Mouse (Mus musculus) left cerebral cortex, postnatal 10 days (tissue): ENCODE measurements around the gene Irs4. TPM values are rescaled to one million over a fixed set of nuclear protein-coding genes. Genes with fewer than 3 reads are reported as not detected.

Experiments
- DNase-seq, 2 experiments: peaks; one replicate each; pipeline ENCODE4 v3.0.0; 2021 to 2022; ENCODE audit warnings: low spot score in 2 of 2, mixed read lengths in 1 of 2; ENCODE audit errors: extremely low spot score in 1 of 2
- intact Hi-C: fragments of 180-260 bp; cut with DNase I; formaldehyde crosslinking; loops from one replicate; pipeline ENCODE4 v1.15.1; 2025
- total RNA-seq, 2 experiments: library from RNA; stranded (reverse); gene quantifications; 2 replicates each; pipeline ENCODE4 v1.2.3; 2021

The Irs4 gene
- total RNA-seq, result 1 to 10 TPM; 1.1 to 1.3 TPM

GRCm38 (mm10) chrX:141724937-141725918, at the start of gene Irs4:
Gene Irs4, minus strand, starts transcription at chrX:141725263.
- intact Hi-C loops, result no loop called here
- DNase-seq, result peak in 1 of 2 experiments; percentile 13

GRCm38 (mm10) chrX:141750360-141750759, 25.3 kb upstream of the Irs4 start:
- intact Hi-C loops, result no loop called here

GRCm38 (mm10) chrX:141729570-141729969, 4.5 kb upstream of the Irs4 start:
- DNase-seq, result no peak
- intact Hi-C loops, result no loop called here

More at GRCm38 (mm10) chrX:141750360-141750759, 25.3 kb upstream of the Irs4 start:
- DNase-seq, result no peak

- intact Hi-C loops, result no loop called here
- DNase-seq, result no peak
These were observed 622 bp downstream of the Irs4 start for GRCm38 (mm10) chrX:141724391-141724891.

GRCm38 (mm10) chrX:141723936-141724335, 1.1 kb downstream of the Irs4 start:
- intact Hi-C loops, result no loop called here
- DNase-seq, result no peak

GRCm38 (mm10) chrX:141721725-141722124, 3.3 kb downstream of the Irs4 start:
- DNase-seq, result peak in 1 of 2 experiments; percentile 27

More at GRCm38 (mm10) chrX:141721725-141722124, 3.3 kb downstream of the Irs4 start:
- intact Hi-C loops, result no loop called here

Other genes with a start within 250 kb of the Irs4 start
- 1 to 10 TPM; 5.9 to 6.6 TPM for gene Col4a5, start 249.9 kb downstream of the Irs4 start, total RNA-seq
- gene Gm15294, start 150.0 kb upstream of the Irs4 start, total RNA-seq, result not detected